Mouse (Mus musculus): ENCODE results near the gene Pex10.

Gene Pex10

GRCm38 (mm10) chr4:155066834-155067522 is at the start of gene Pex10:
Gene Pex10 (plus strand): TSS chr4:155067016.
- DNase-seq, result peak; percentile 97

GRCm38 (mm10) chr4:155017253-155017878 is 49.5 kb upstream of the Pex10 start:
- peak; percentile 81 for DNase-seq

GRCm38 (mm10) chr4:155018066-155018465 is 48.8 kb upstream of the Pex10 start:
- DNase-seq, result peak; percentile 74

GRCm38 (mm10) chr4:155018601-155019335 is 48.0 kb upstream of the Pex10 start:
- peak; percentile 86 for DNase-seq

- DNase-seq, result peak; percentile 95
Measured at GRCm38 (mm10) chr4:155019336-155019847, 47.4 kb upstream of the Pex10 start.

GRCm38 (mm10) chr4:155020141-155020540 is 46.7 kb upstream of the Pex10 start:
- DNase-seq, result peak; percentile 61

GRCm38 (mm10) chr4:155020813-155021212 is 46.0 kb upstream of the Pex10 start:
- DNase-seq, result no peak

- DNase-seq, result peak; percentile 32
Measured at GRCm38 (mm10) chr4:155022228-155022855, 44.5 kb upstream of the Pex10 start.

GRCm38 (mm10) chr4:155024170-155025010 is 42.4 kb upstream of the Pex10 start:
- DNase-seq, result peak; percentile 88

- no peak for DNase-seq
Measured at GRCm38 (mm10) chr4:155033115-155033514, 33.7 kb upstream of the Pex10 start.

GRCm38 (mm10) chr4:155034202-155034601 is 32.6 kb upstream of the Pex10 start:
- DNase-seq, result no peak

GRCm38 (mm10) chr4:155034787-155035186 is 32.0 kb upstream of the Pex10 start:
- peak; percentile 60 for DNase-seq

- no peak for DNase-seq
Measured at GRCm38 (mm10) chr4:155040197-155040596, 26.6 kb upstream of the Pex10 start.

- DNase-seq, result peak; percentile 72
Measured at GRCm38 (mm10) chr4:155040696-155041095, 26.1 kb upstream of the Pex10 start.

GRCm38 (mm10) chr4:155042606-155043288 is 24.1 kb upstream of the Pex10 start:
- DNase-seq, result peak; percentile 64

- no peak for DNase-seq
Measured at GRCm38 (mm10) chr4:155043289-155043625, 23.6 kb upstream of the Pex10 start.

GRCm38 (mm10) chr4:155046636-155047035 is 20.2 kb upstream of the Pex10 start:
- DNase-seq, result no peak

- no peak for DNase-seq
Measured at GRCm38 (mm10) chr4:155050116-155050515, 16.7 kb upstream of the Pex10 start.

- DNase-seq, result no peak
Measured at GRCm38 (mm10) chr4:155056724-155057123, 10.1 kb upstream of the Pex10 start, which contains the start of gene Plch2. Gene Plch2 (minus strand): TSS chr4:155056784.

- DNase-seq, result no peak
Measured at GRCm38 (mm10) chr4:155058325-155058724, 8.5 kb upstream of the Pex10 start.

- DNase-seq, result no peak
Measured at GRCm38 (mm10) chr4:155063895-155064294, 2.9 kb upstream of the Pex10 start.

GRCm38 (mm10) chr4:155064474-155064873 is 2.3 kb upstream of the Pex10 start:
- DNase-seq, result no peak

Measured in cerebellum, adult 9-10 months (tissue).